Mouse (Mus musculus) E14TG2a.4 (cell line): ENCODE measurements around the gene Ell2.

Experiments
- CTCF ChIP-seq: conservative IDR thresholded peaks from 2 replicates; pipeline ENCODE4 v1.5.1; 2014; ENCODE audit warnings: low read length
- NANOG ChIP-seq: IDR thresholded peaks from 2 replicates; pipeline ENCODE4 v1.6.1; 2014; ENCODE audit warnings: borderline replicate concordance, low read length, mixed read lengths
- POU5F1 ChIP-seq: IDR thresholded peaks from 2 replicates; pipeline ENCODE4 v1.6.1; 2014; ENCODE audit warnings: low read length, borderline replicate concordance

- TF ChIP-seq CTCF (no peak), NANOG (no peak), POU5F1 (no peak)
Observed at GRCm38 (mm10) chr13:75775961-75776360, 69.4 kb downstream of the Ell2 start.
